Mouse (Mus musculus): ENCODE results near the gene Olfr1232. TPM values are rescaled to one million over a fixed set of nuclear protein-coding genes. Genes with fewer than 3 reads are reported as not detected.

Olfr1232 gene
- polyA plus RNA-seq (2015; fragmentation: Nextera tagmentation; extraction: Ambion mirVana) = not detected in 2 replicates

GRCm38 (mm10) chr2:89329575-89329974 is at the start of gene Olfr1232:
TSS of gene Olfr1232 (minus strand) at chr2:89329675.
- no peak for ATAC-seq (ENCODE audit: insufficient number of reproducible peaks, low FRiP score, low TSS enrichment, low read depth)
- no peak within 1 kb of the TSS for H3K4me3 ChIP-seq
- H3K9me3 ChIP-seq = no peaks in the 10 kb centered on the region
- H3K4me1 ChIP-seq = no peaks in the 10 kb centered on the region
- no peak within 1 kb of the TSS for H3K9ac ChIP-seq
- no peak within 1 kb of the TSS for H3K4me2 ChIP-seq
- H3K27me3 ChIP-seq = no peaks in the 10 kb centered on the region
- H3K36me3 ChIP-seq = no peaks in the 10 kb centered on the region
- H3K27ac ChIP-seq = no peak within 1 kb of the TSS

DNA sequence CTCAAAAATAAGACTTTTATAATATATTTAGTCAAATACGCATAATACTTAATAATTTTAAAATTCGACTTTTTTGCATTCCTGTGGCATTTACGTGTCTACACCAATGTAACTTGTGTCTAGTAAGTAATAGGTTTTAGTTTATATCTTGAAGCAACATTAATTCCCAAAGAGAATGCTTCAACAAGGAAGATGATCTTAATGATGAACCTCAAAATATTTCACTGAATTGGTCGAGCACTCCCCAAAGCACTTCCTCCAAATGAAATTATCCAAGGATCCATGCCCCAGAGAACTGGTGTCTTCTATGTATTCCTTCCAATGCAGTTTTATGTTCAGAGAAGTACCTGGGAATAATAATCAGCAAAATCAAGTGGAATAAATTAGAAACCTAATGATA is 35.3 kb upstream of the Olfr1232 start, which contains the start of gene Olfr1234:
Gene Olfr1234 (minus strand): TSS at position 101 of the 400 bp plus-strand sequence.
- Histone ChIP-seq H3K4me1 (no peaks in the 10 kb centered on the region), H3K4me3 (no peak within 1 kb of the TSS), H3K27me3 (no peaks in the 10 kb centered on the region), H3K9me3 (no peaks in the 10 kb centered on the region), H3K9ac (no peak within 1 kb of the TSS), H3K36me3 (no peaks in the 10 kb centered on the region), H3K27ac (no peak within 1 kb of the TSS), H3K4me2 (no peak within 1 kb of the TSS)
- 80% methylated on average over 4 of the region's 4 CpGs for WGBS
- no peak for ATAC-seq (ENCODE audit: insufficient number of reproducible peaks, low FRiP score, low TSS enrichment, low read depth)

- no peaks in the 10 kb centered on the region for H3K9me3 ChIP-seq
- no peak within 1 kb of the TSS for H3K4me3 ChIP-seq
- ATAC-seq (ENCODE audit: insufficient number of reproducible peaks, low FRiP score, low TSS enrichment, low read depth) = no peak
- no peak within 1 kb of the TSS for H3K27ac ChIP-seq
- H3K9ac ChIP-seq = no peak within 1 kb of the TSS
- no peaks in the 10 kb centered on the region for H3K4me1 ChIP-seq
- no peaks in the 10 kb centered on the region for H3K36me3 ChIP-seq
- no peaks in the 10 kb centered on the region for H3K27me3 ChIP-seq
- H3K4me2 ChIP-seq = no peak within 1 kb of the TSS
These were observed 12.8 kb upstream of the Olfr1232 start, which contains the start of gene Olfr1233 for GRCm38 (mm10) chr2:89342298-89342697. TSS of gene Olfr1233 (minus strand) at chr2:89342398.

- H3K9me3 ChIP-seq = no peaks in the 10 kb centered on the region
- no peak within 1 kb of the TSS for H3K4me2 ChIP-seq
- WGBS = 61% methylated on average over 2 of the region's 2 CpGs
- H3K36me3 ChIP-seq = no peaks in the 10 kb centered on the region
- no peak within 1 kb of the TSS for H3K27ac ChIP-seq
- no peak within 1 kb of the TSS for H3K9ac ChIP-seq
- H3K4me3 ChIP-seq = no peak within 1 kb of the TSS
- no peaks in the 10 kb centered on the region for H3K4me1 ChIP-seq
- H3K27me3 ChIP-seq = no peaks in the 10 kb centered on the region
- ATAC-seq (ENCODE audit: insufficient number of reproducible peaks, low FRiP score, low TSS enrichment, low read depth) = no peak
These were observed 22.5 kb downstream of the Olfr1232 start, which contains the start of gene Olfr1231 for GRCm38 (mm10) chr2:89306974-89307373. TSS of gene Olfr1231 (minus strand) at chr2:89307074.

GRCm38 (mm10) chr2:89297168-89297567 is 32.3 kb downstream of the Olfr1232 start, which contains the start of gene Olfr1230:
TSS of gene Olfr1230 (minus strand) at chr2:89297268.
- Histone ChIP-seq H3K36me3 (no peaks in the 10 kb centered on the region), H3K4me1 (no peaks in the 10 kb centered on the region), H3K4me2 (no peak within 1 kb of the TSS), H3K4me3 (no peak within 1 kb of the TSS), H3K27me3 (no peaks in the 10 kb centered on the region), H3K9me3 (no peaks in the 10 kb centered on the region), H3K27ac (no peak within 1 kb of the TSS), H3K9ac (no peak within 1 kb of the TSS)
- WGBS = 94% methylated on average over 1 of the region's 1 CpGs
- ATAC-seq (ENCODE audit: insufficient number of reproducible peaks, low FRiP score, low TSS enrichment, low read depth) = no peak

DNA sequence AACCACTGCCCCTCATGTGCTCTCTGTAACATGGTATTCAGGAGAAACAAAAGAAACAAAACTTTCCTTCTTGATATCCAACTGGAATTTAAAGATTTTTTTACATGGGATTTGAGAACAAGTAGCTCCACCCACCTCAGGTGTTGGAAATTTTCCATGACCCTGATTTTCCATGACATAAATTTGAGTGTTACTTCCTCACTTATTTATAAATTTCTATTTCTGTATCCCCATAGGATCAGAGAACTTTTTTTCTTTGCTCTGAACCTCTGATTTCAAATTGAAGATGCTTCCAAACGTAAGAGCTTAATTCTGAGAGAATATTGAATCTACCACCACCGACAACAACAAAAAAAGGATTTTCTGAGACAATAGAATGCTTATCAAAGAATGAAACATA is 41.6 kb downstream of the Olfr1232 start, which contains the start of gene Olfr1229:
Gene Olfr1229 (minus strand): TSS at position 101 of the 400 bp plus-strand sequence.
- H3K4me1 ChIP-seq = no peaks in the 10 kb centered on the region
- WGBS = 73% methylated on average over 2 of the region's 2 CpGs
- no peak within 1 kb of the TSS for H3K27ac ChIP-seq
- H3K9ac ChIP-seq = no peak within 1 kb of the TSS
- H3K4me2 ChIP-seq = no peak within 1 kb of the TSS
- ATAC-seq (ENCODE audit: insufficient number of reproducible peaks, low FRiP score, low TSS enrichment, low read depth) = no peak
- H3K27me3 ChIP-seq = no peaks in the 10 kb centered on the region
- H3K4me3 ChIP-seq = no peak within 1 kb of the TSS
- no peaks in the 10 kb centered on the region for H3K36me3 ChIP-seq
- H3K9me3 ChIP-seq = no peaks in the 10 kb centered on the region

Other genes starting within 250 kb of the Olfr1232 start
- gene Olfr1219, start 246.2 kb downstream of the Olfr1232 start, polyA plus RNA-seq (2015; fragmentation: Nextera tagmentation; extraction: Ambion mirVana) = not detected in 2 replicates
- not detected in 2 replicates for gene Olfr1220, start 222.8 kb downstream of the Olfr1232 start, polyA plus RNA-seq (2015; fragmentation: Nextera tagmentation; extraction: Ambion mirVana)
- gene Olfr1221, start 212.4 kb downstream of the Olfr1232 start, polyA plus RNA-seq (2015; fragmentation: Nextera tagmentation; extraction: Ambion mirVana) = not detected in 2 replicates
- gene Olfr1222, start 196.6 kb downstream of the Olfr1232 start, polyA plus RNA-seq (2015; fragmentation: Nextera tagmentation; extraction: Ambion mirVana) = not detected in 2 replicates
- gene Olfr1223, start 178.1 kb downstream of the Olfr1232 start, polyA plus RNA-seq (2015; fragmentation: Nextera tagmentation; extraction: Ambion mirVana) = not detected in 2 replicates
- not detected in 2 replicates for gene Olfr1224-ps1, start 165.6 kb downstream of the Olfr1232 start, polyA plus RNA-seq (2015; fragmentation: Nextera tagmentation; extraction: Ambion mirVana)
- gene Olfr1225, start 155.0 kb downstream of the Olfr1232 start, polyA plus RNA-seq (2015; fragmentation: Nextera tagmentation; extraction: Ambion mirVana) = not detected in 2 replicates
- gene Olfr1226, start 129.6 kb downstream of the Olfr1232 start, polyA plus RNA-seq (2015; fragmentation: Nextera tagmentation; extraction: Ambion mirVana) = not detected in 2 replicates
- gene Olfr1228, start 75.6 kb downstream of the Olfr1232 start, polyA plus RNA-seq (2015; fragmentation: Nextera tagmentation; extraction: Ambion mirVana) = not detected in 2 replicates
- not detected in 2 replicates for gene Olfr1229, start 41.7 kb downstream of the Olfr1232 start, polyA plus RNA-seq (2015; fragmentation: Nextera tagmentation; extraction: Ambion mirVana)
- gene Olfr1230, start 32.4 kb downstream of the Olfr1232 start, polyA plus RNA-seq (2015; fragmentation: Nextera tagmentation; extraction: Ambion mirVana) = not detected in 2 replicates
- not detected in 2 replicates for gene Olfr1231, start 22.6 kb downstream of the Olfr1232 start, polyA plus RNA-seq (2015; fragmentation: Nextera tagmentation; extraction: Ambion mirVana)
- not detected in 2 replicates for gene Olfr1233, start 12.7 kb upstream of the Olfr1232 start, polyA plus RNA-seq (2015; fragmentation: Nextera tagmentation; extraction: Ambion mirVana)
- gene Olfr1234, start 35.2 kb upstream of the Olfr1232 start, polyA plus RNA-seq (2015; fragmentation: Nextera tagmentation; extraction: Ambion mirVana) = not detected in 2 replicates
- not detected in 2 replicates for gene Olfr1238, start 80.0 kb upstream of the Olfr1232 start, polyA plus RNA-seq (2015; fragmentation: Nextera tagmentation; extraction: Ambion mirVana)
- gene Olfr1239, start 90.7 kb upstream of the Olfr1232 start, polyA plus RNA-seq (2015; fragmentation: Nextera tagmentation; extraction: Ambion mirVana) = not detected in 2 replicates
- gene Olfr1240, start 113.3 kb upstream of the Olfr1232 start, polyA plus RNA-seq (2015; fragmentation: Nextera tagmentation; extraction: Ambion mirVana) = not detected in 2 replicates
- gene Olfr1241, start 157.5 kb upstream of the Olfr1232 start, polyA plus RNA-seq (2015; fragmentation: Nextera tagmentation; extraction: Ambion mirVana) = not detected in 2 replicates
- gene Olfr1242, start 168.7 kb upstream of the Olfr1232 start, polyA plus RNA-seq (2015; fragmentation: Nextera tagmentation; extraction: Ambion mirVana) = not detected in 2 replicates
- not detected in 2 replicates for gene Olfr1243, start 201.8 kb upstream of the Olfr1232 start, polyA plus RNA-seq (2015; fragmentation: Nextera tagmentation; extraction: Ambion mirVana)
- not detected in 2 replicates for gene Olfr1245, start 248.8 kb upstream of the Olfr1232 start, polyA plus RNA-seq (2015; fragmentation: Nextera tagmentation; extraction: Ambion mirVana)

All from limb, embryonic 15.5 days (tissue).